Mouse (Mus musculus) C2C12 (cell line): ENCODE measurements at regions not wholly inside any gene's neighbourhood (a gene's known extent, or its start where the extent isn't known, plus 50 kb on each side); places are given as distances from the start of the nearest gene placed in this dataset.

ENCODE experiments used
- CEBPB ChIP-seq: IDR thresholded peaks from one replicate; pipeline ENCODE4 v1.6.1; 2011; ENCODE audit warnings: low read depth, mild to moderate bottlenecking, control low read depth, moderate library complexity
- CTCF ChIP-seq: IDR thresholded peaks from one replicate; pipeline ENCODE4 v1.5.1; 2011; ENCODE audit not compliant: control insufficient read depth, insufficient read depth, insufficient read length
- MAX ChIP-seq: IDR thresholded peaks from one replicate; pipeline ENCODE4 v1.6.1; 2011; ENCODE audit warnings: mild to moderate bottlenecking, control low read depth
- MYOD1 ChIP-seq: IDR thresholded peaks from one replicate; pipeline ENCODE4 v1.6.1; 2011; ENCODE audit warnings: low read depth; ENCODE audit not compliant: control insufficient read depth, insufficient read length
- USF1 ChIP-seq: IDR thresholded peaks from one replicate; pipeline ENCODE4 v1.6.1; 2011; ENCODE audit warnings: low read depth, mild to moderate bottlenecking, control low read depth, moderate library complexity

DNA sequence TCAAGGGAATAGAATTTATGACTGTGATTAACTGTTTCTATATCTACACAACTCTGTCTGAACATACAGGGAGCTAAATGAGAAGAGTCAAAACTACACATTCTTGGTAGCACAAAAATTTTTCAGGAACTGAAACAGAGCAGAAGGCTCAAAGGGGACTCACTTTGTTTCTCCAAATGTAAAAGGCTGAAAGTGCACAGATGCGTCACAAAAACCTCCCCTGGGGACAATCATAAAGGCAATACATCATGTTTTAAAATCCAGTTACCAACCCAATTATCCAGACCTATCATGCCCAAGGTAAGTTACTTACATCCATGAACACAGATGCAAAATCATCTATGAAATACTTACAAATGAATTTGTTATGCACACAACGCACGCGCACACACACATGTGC is 155.0 kb upstream of the Fndc3a start:
- no peak for TF ChIP-seq CTCF
- no peak for TF ChIP-seq MAX
- no peak for TF ChIP-seq MYOD1
- no peak for TF ChIP-seq CEBPB
- no peak for TF ChIP-seq USF1
